Mouse (Mus musculus) brain, embryonic 14.5 days (tissue): ENCODE measurements at regions not wholly inside any gene's neighbourhood (a gene's known extent, or its start where the extent isn't known, plus 50 kb on each side); places are given as distances from the start of the nearest gene placed in this dataset.
A peak's percentile ranks its signal among the peaks of the same experiment; 100 is the strongest.

Experiments used
- CTCF ChIP-seq: fragments of 200-500 bp; IDR thresholded peaks from 2 replicates; pipeline ENCODE4 v1.5.1; 2012; ENCODE audit warnings: inconsistent platforms, mild to moderate bottlenecking, moderate library complexity, borderline replicate concordance; ENCODE audit not compliant: insufficient read depth, insufficient read length; ENCODE audit errors: extremely low read depth
- POLR2A ChIP-seq: fragments of 200-500 bp; IDR thresholded peaks from 2 replicates; pipeline ENCODE4 v1.6.1; 2012; ENCODE audit warnings: mild to moderate bottlenecking, inconsistent platforms, borderline replicate concordance; ENCODE audit not compliant: poor library complexity, insufficient read depth, insufficient read length, severe bottlenecking; ENCODE audit errors: extremely low read depth

- TF ChIP-seq POLR2A (peak; percentile 32; the same call in 1 of the 2 replicates), CTCF (no peak)
These were observed 94.9 kb upstream of the Galnt15 start for GRCm38 (mm10) chr14:31933841-31934271.
